Mouse (Mus musculus): ENCODE results near the gene Papss2. TPM values are rescaled to one million over a fixed set of nuclear protein-coding genes. Genes with fewer than 3 reads are reported as not detected.

Gene Papss2
- 24.5 and 25.2 TPM in 2 replicates for polyA plus RNA-seq (2011; ENCODE audit: insufficient read length, low read depth, missing spikeins)

DNA sequence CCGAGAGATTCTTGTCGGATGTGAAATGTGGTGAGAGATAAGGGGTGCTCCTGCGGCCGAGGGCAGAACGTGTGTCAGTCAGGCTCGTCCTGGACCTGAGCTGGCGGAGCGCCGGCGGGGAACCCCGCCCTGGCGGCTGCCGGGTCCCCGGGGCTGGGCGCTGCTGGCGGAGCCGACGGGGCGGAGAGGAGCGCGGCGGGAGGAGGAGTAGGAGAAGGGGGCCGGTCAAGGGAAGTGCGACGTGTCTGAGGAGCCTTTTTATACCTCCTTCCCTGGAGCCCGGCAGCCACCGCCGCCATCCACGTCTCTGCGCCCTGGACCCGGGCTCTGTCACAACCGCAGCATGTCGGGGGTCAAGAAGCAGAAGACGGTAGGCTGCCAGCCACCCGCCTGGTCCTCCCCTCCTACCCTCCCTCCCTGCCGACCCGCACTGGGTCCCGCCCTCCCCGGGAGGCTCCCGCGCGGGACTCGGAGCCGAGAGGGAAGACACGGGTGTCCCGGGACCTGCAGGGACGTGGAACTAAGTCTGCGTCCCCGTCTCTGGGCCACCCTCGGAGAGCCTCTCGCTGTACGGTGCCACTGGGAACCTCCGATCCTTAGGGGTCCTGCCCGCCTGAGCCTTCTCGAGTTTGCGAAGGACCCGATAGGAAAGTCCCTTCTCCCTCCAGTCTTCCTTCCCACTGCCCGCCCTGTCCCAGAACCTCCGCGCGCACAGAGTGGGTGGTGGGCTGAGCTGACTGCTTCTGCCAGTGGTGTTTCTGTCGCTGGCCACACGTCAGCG lies at the start of gene Papss2:
Gene Papss2 (plus strand): TSS at position 285 of the 781 bp plus-strand sequence.
- Histone ChIP-seq H3K27ac (ENCODE audit: insufficient read depth, low read length) (no peak within 1 kb of the TSS), H3K4me1 (ENCODE audit: control insufficient read depth, insufficient read depth, low read length) (no peaks in the 10 kb centered on the region; the same call in 1 of the 2 replicates), H3K4me3 (ENCODE audit: insufficient read depth, low read length) (peak within 1 kb of the TSS; percentile 75)
- peak; percentile 70 for TF ChIP-seq POLR2A (IDR thresholded peaks at IDR 0.05; ENCODE audit: low read depth, low read length)
- TF ChIP-seq CTCF (IDR thresholded peaks at IDR 0.05; ENCODE audit: borderline replicate concordance, insufficient read depth, low read length) = no peak

DNA sequence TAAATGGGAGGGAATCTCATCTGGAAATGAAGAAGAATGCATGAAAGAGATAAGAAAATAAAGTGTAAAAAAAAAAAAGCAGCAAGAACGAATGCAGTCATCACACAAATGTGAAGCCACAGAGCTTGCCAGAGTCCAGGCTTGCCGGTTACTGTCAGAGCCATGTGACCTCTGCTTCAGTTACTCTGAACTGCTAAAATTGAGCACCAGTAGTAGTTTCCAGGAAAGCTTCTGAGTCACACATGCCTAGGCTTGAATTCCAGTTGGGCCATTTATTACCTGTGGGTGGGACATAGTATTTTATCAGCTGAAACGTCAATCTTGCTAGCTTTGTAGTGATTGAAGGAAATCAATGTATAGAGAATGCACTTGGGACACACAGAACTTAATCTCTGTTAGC lies 48.2 kb upstream of the Papss2 start:
- no peak for TF ChIP-seq POLR2A (IDR thresholded peaks at IDR 0.05; ENCODE audit: low read depth, low read length)
- no peak for TF ChIP-seq CTCF (IDR thresholded peaks at IDR 0.05; ENCODE audit: borderline replicate concordance, insufficient read depth, low read length)
- Histone ChIP-seq H3K4me3 (ENCODE audit: insufficient read depth, low read length) (no peak overlapping the region), H3K27ac (ENCODE audit: insufficient read depth, low read length) (peak overlapping the region; percentile 28; the same call in 1 of the 2 replicates), H3K4me1 (ENCODE audit: control insufficient read depth, insufficient read depth, low read length) (peaks cover 7% of the 10 kb centered on the region)

DNA sequence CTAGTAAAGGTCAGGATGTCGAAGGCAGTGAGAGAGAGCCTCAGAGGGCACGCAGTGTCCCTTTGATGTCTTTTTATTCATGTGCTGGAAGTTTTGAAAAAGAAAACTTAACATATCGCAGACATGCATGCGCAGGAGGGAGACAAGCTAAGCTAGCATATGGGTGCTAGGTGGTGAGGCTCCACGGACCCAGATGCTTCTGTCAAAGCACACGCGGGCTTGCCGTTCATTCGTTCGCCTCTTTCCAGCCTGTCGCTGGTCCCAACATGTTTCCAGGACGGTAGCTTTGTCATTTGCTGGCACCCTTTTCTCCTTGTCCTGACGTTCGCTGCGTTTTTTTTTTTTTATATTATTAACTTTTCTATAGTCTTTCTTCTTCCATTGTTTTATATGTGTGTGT lies 47.4 kb upstream of the Papss2 start:
- Histone ChIP-seq H3K4me1 (ENCODE audit: control insufficient read depth, insufficient read depth, low read length) (peaks cover 7% of the 10 kb centered on the region), H3K4me3 (ENCODE audit: insufficient read depth, low read length) (no peak overlapping the region), H3K27ac (ENCODE audit: insufficient read depth, low read length) (no peak overlapping the region)
- TF ChIP-seq POLR2A (IDR thresholded peaks at IDR 0.05; ENCODE audit: low read depth, low read length) = no peak

DNA sequence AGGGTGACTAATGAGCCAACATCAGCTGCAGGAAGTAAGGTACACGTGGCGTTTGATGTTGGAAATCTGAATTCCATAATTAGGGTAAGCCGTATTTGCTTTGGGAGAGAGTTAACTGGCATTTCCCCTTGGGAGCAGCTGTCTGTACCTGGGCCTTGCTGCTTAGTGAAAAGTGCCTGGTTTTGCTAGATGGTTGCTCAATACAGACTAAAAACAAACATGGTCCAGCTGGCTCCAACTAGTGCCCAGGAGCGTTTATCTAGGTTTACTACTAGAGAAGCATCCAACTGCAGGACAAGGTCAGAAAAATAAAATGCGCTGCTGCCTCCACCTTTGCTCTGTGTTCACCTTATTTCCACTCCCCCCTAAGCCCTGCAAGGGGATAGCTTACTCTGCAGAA lies 45.1 kb upstream of the Papss2 start:
- Histone ChIP-seq H3K4me1 (ENCODE audit: control insufficient read depth, insufficient read depth, low read length) (peaks cover 7% of the 10 kb centered on the region), H3K4me3 (ENCODE audit: insufficient read depth, low read length) (no peak overlapping the region), H3K27ac (ENCODE audit: insufficient read depth, low read length) (no peak overlapping the region)
- TF ChIP-seq POLR2A (IDR thresholded peaks at IDR 0.05; ENCODE audit: low read depth, low read length) (no peak), CTCF (IDR thresholded peaks at IDR 0.05; ENCODE audit: borderline replicate concordance, insufficient read depth, low read length) (no peak)

DNA sequence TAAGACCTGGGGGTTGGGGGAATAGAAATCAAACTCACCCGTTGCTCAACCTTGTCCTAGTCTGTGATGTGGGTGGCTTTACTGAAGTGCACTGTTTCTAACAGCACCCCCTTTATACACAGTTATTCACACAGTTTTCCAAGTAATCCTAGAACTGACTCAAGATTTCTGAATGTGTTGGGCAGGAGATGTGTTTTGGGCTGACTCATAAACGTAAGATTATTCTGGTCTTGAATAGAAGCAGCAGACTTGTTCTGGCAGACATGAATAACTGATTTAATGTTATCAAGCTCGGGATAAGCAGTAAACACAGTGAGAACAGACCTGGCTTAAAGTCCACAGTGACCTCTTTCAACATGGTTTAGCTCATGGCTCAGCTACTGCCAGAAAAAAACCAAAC lies 44.1 kb upstream of the Papss2 start:
- Histone ChIP-seq H3K27ac (ENCODE audit: insufficient read depth, low read length) (peak overlapping the region; percentile 54; the same call in 1 of the 2 replicates), H3K4me1 (ENCODE audit: control insufficient read depth, insufficient read depth, low read length) (peaks cover 7% of the 10 kb centered on the region), H3K4me3 (ENCODE audit: insufficient read depth, low read length) (no peak overlapping the region)
- no peak for TF ChIP-seq POLR2A (IDR thresholded peaks at IDR 0.05; ENCODE audit: low read depth, low read length)
- no peak for TF ChIP-seq CTCF (IDR thresholded peaks at IDR 0.05; ENCODE audit: borderline replicate concordance, insufficient read depth, low read length)

DNA sequence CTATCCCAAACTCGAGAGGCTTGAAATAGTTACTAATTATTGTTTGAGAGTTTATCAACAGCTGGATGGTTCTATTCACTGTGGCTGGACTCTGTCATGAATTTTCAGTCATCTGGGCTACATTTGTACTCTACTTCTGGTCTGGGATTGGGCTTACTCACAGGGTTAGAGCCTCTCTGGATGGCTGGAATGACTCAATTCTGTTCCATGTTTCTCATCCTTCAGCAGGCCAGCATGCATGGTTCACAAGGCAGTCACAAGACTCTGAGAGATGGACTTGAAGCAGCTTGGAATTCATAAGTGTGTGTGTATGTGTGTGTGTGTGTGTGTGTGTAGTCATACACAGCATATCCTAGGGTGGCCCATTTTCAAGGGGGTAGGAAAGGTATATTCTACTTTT lies 43.5 kb upstream of the Papss2 start:
- Histone ChIP-seq H3K27ac (ENCODE audit: insufficient read depth, low read length) (peak overlapping the region; percentile 54; the same call in 1 of the 2 replicates), H3K4me3 (ENCODE audit: insufficient read depth, low read length) (no peak overlapping the region), H3K4me1 (ENCODE audit: control insufficient read depth, insufficient read depth, low read length) (peaks cover 7% of the 10 kb centered on the region)
- TF ChIP-seq POLR2A (IDR thresholded peaks at IDR 0.05; ENCODE audit: low read depth, low read length) (no peak), CTCF (IDR thresholded peaks at IDR 0.05; ENCODE audit: borderline replicate concordance, insufficient read depth, low read length) (no peak)

DNA sequence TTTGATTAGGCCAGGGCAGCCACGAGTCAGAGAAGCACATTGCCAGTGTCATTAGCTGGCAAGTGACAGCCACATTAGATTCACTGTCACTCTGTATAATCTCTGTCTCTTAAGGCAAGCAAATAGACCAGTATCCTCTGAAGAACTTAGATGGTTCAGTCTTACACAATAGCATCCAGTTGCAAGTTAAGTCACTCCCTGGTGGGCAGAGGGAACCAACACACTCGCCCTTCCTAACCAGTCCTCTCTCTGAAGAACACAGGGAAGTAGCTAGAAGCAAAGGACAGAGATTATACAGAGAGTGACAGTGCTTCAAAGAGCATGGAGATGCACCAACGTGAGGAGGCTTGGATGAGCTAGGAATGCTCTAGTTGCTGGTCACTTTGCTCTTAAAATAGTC lies 42.3 kb upstream of the Papss2 start:
- peaks cover 2% of the 10 kb centered on the region; the same call in 1 of the 2 replicates for H3K4me1 ChIP-seq (ENCODE audit: control insufficient read depth, insufficient read depth, low read length)
- TF ChIP-seq POLR2A (IDR thresholded peaks at IDR 0.05; ENCODE audit: low read depth, low read length) (no peak), CTCF (IDR thresholded peaks at IDR 0.05; ENCODE audit: borderline replicate concordance, insufficient read depth, low read length) (no peak)
- no peak overlapping the region for H3K27ac ChIP-seq (ENCODE audit: insufficient read depth, low read length)
- no peak overlapping the region for H3K4me3 ChIP-seq (ENCODE audit: insufficient read depth, low read length)

DNA sequence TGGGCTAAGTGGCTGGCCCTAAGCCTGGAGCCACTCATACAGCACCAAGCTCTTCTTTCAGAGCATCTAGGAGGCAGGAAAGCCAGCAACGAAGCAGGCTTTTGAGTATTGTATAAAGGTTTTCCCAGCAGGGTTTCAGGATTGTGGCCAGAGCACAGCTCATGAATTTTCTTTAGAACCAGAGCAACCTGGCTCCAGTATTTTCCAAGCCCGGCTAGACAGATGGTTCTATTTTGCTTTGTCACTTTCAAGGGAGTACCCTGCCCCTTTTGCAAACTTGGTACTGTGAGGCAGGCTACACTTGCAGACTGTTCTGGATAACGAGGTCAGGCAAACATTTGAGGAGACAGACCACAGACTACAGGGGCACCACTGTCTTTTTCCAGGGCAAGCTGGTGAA lies 40.3 kb upstream of the Papss2 start:
- H3K27ac ChIP-seq (ENCODE audit: insufficient read depth, low read length) = no peak overlapping the region
- no peak overlapping the region for H3K4me3 ChIP-seq (ENCODE audit: insufficient read depth, low read length)
- H3K4me1 ChIP-seq (ENCODE audit: control insufficient read depth, insufficient read depth, low read length) = peaks cover 2% of the 10 kb centered on the region; the same call in 1 of the 2 replicates
- TF ChIP-seq POLR2A (IDR thresholded peaks at IDR 0.05; ENCODE audit: low read depth, low read length) = no peak
- TF ChIP-seq CTCF (IDR thresholded peaks at IDR 0.05; ENCODE audit: borderline replicate concordance, insufficient read depth, low read length) = no peak

DNA sequence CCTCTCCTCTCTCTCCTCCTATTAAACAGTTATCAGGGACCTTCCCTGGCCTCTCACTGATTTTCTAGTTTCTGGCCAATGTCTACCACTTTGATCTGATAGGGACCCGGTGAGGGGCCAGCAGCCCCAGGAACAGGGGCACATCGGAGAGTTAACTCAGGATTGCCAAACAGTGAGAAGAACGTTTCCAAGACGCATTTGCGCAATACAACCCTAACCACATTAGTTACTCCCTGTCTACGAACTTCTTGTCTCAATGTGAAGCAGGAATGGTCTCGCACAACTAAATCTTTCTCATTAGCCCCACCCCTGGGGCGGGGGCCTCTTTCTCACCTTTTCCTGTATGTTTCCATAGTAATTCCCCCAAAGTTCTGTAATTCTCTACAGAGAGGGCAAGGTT lies 28.6 kb upstream of the Papss2 start:
- Histone ChIP-seq H3K4me1 (ENCODE audit: control insufficient read depth, insufficient read depth, low read length) (no peaks in the 10 kb centered on the region), H3K4me3 (ENCODE audit: insufficient read depth, low read length) (no peak overlapping the region), H3K27ac (ENCODE audit: insufficient read depth, low read length) (no peak overlapping the region)
- TF ChIP-seq CTCF (IDR thresholded peaks at IDR 0.05; ENCODE audit: borderline replicate concordance, insufficient read depth, low read length) (no peak), POLR2A (IDR thresholded peaks at IDR 0.05; ENCODE audit: low read depth, low read length) (no peak)

DNA sequence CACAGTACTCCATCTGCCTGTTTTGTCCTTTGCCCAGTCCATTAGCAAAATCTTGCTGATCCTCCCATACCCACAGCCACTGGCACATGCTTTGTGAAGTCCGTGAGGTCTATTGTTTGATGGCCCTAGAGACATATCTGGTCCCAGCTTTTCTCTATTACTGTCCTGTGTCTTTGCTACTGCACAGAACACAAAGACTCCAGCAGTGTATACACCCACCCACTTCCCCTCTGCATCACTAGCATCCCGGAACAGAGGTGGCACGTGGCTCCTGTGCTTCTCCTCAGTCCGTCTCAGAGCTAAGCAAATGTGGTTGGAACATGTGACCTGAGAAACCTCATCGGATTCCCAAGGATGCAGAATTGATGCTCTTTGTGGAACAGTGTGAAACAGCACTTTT lies 28.1 kb upstream of the Papss2 start:
- no peak for TF ChIP-seq CTCF (IDR thresholded peaks at IDR 0.05; ENCODE audit: borderline replicate concordance, insufficient read depth, low read length)
- no peak for TF ChIP-seq POLR2A (IDR thresholded peaks at IDR 0.05; ENCODE audit: low read depth, low read length)
- no peak overlapping the region for H3K27ac ChIP-seq (ENCODE audit: insufficient read depth, low read length)
- no peaks in the 10 kb centered on the region for H3K4me1 ChIP-seq (ENCODE audit: control insufficient read depth, insufficient read depth, low read length)
- no peak overlapping the region for H3K4me3 ChIP-seq (ENCODE audit: insufficient read depth, low read length)
